Mouse (Mus musculus) heart, adult 2 months (tissue): ENCODE measurements around the gene Appl1. TPM values are rescaled to one million over a fixed set of nuclear protein-coding genes. Genes with fewer than 3 reads are reported as not detected.
A peak's percentile ranks its signal among the peaks of the same experiment; 100 is the strongest.

Experiments
- DNase-seq, 2 experiments: peaks; one replicate each; pipeline ENCODE4 v3.0.0; 2021
- H3K27ac ChIP-seq: fragments of 200-600 bp; 2 replicates; pipeline ENCODE4 v1.8.1; 2022
- H3K27me3 ChIP-seq: fragments of 200-500 bp; 2 replicates; pipeline ENCODE4 v1.6.1; 2012; ENCODE audit warnings: mild to moderate bottlenecking, low read length, inconsistent platforms, mixed read lengths; ENCODE audit not compliant: control insufficient read depth, insufficient read depth
- H3K36me3 ChIP-seq: fragments of 200-500 bp; 2 replicates; pipeline ENCODE4 v1.6.1; 2012; ENCODE audit warnings: low read length, inconsistent platforms; ENCODE audit not compliant: control insufficient read depth, insufficient read depth
- H3K4me1 ChIP-seq: fragments of 200-500 bp; 2 replicates; pipeline ENCODE4 v1.6.1; 2011; ENCODE audit warnings: low read length; ENCODE audit not compliant: control insufficient read depth, insufficient read depth
- H3K4me3 ChIP-seq: fragments of 200-600 bp; 2 replicates; pipeline ENCODE4 v1.8.1; 2022
- H3K79me2 ChIP-seq: fragments of 200-500 bp; replicated peaks from 2 replicates; pipeline ENCODE4 v1.6.1; 2012; ENCODE audit warnings: mild to moderate bottlenecking, inconsistent platforms, low read length, moderate library complexity, mixed read lengths; ENCODE audit not compliant: control insufficient read depth, insufficient read depth
- H3K9ac ChIP-seq: fragments of 200-500 bp; 2 replicates; pipeline ENCODE4 v1.6.1; 2012; ENCODE audit warnings: low read depth, mild to moderate bottlenecking, control low read depth, inconsistent platforms, low read length, mixed read lengths
- CTCF ChIP-seq: fragments of 200-600 bp; IDR thresholded peaks from 2 replicates; pipeline ENCODE4 v1.8.1; 2022; ENCODE audit warnings: antibody characterized with exemption, mild to moderate bottlenecking, moderate library complexity
- EP300 ChIP-seq: fragments of 200-500 bp; IDR thresholded peaks from 2 replicates; pipeline ENCODE4 v1.6.1; 2011; ENCODE audit warnings: low read depth, low read length, control low read depth; ENCODE audit not compliant: insufficient read depth
- POLR2A ChIP-seq: fragments of 200-500 bp; IDR thresholded peaks from 2 replicates; pipeline ENCODE4 v1.6.1; 2011; ENCODE audit warnings: mild to moderate bottlenecking, low read depth, low read length, control low read depth; ENCODE audit not compliant: insufficient read depth
- WGBS: fragments of 180-500 bp; shearing (Covaris S2); methylation state at CpG from one replicate; pipeline ENCODE4 v1.1.7; 2018; 5-methylcytosine and 5-hydroxymethylcytosine counted together
- intact Hi-C: fragments of 180-260 bp; cut with DNase I; formaldehyde crosslinking; loops from one replicate; pipeline ENCODE4 v1.15.1; 2025
- polyA plus RNA-seq: library from polyadenylated mRNA; depleted of rRNA; stranded (reverse); fragments of >200 nt; gene quantifications from 2 replicates; pipeline ENCODE4 v1.2.3, GENCODE M21; 2012
- total RNA-seq, 2 experiments: library from RNA; stranded (reverse); gene quantifications; 2 replicates each; pipeline ENCODE4 v1.2.3; 2021

The Appl1 gene
- total and polyA plus RNA-seq, 3 experiments, result 3.6 to 19.5 (median 18.9) TPM

GRCm38 (mm10) chr14:26988694-26989093 lies 17.7 kb upstream of the Appl1 start:
- WGBS, result 63% methylated on average over 2 of the region's 2 CpGs
- TF ChIP-seq EP300, result no peak
- peak; percentile 72 for TF ChIP-seq CTCF
- TF ChIP-seq POLR2A, result no peak
- no peak for DNase-seq
- Histone ChIP-seq H3K9ac (no peak overlapping the region), H3K27me3 (no peaks in the 10 kb centered on the region), H3K4me1 (no peaks in the 10 kb centered on the region; the same call in 1 of the 2 replicates), H3K27ac (no peak overlapping the region), H3K79me2 (no peaks in the 10 kb centered on the region), H3K36me3 (no peaks in the 10 kb centered on the region; the same call in 1 of the 2 replicates), H3K4me3 (no peak overlapping the region)
- intact Hi-C loops, result no loop called here

GRCm38 (mm10) chr14:26982150-26982530 lies 11.1 kb upstream of the Appl1 start:
- Histone ChIP-seq H3K9ac (no peak overlapping the region), H3K4me1 (no peaks in the 10 kb centered on the region), H3K79me2 (no peaks in the 10 kb centered on the region), H3K27me3 (no peaks in the 10 kb centered on the region), H3K36me3 (no peaks in the 10 kb centered on the region), H3K27ac (no peak overlapping the region), H3K4me3 (no peak overlapping the region)
- no peak for TF ChIP-seq EP300
- no peak for TF ChIP-seq CTCF
- no peak for TF ChIP-seq POLR2A
- intact Hi-C loops, result no loop called here
- 65% methylated on average over 5 of the region's 5 CpGs for WGBS
- DNase-seq, result no peak

- TF ChIP-seq POLR2A (no peak), CTCF (peak; percentile 55)
- H3K9ac ChIP-seq, result no peak overlapping the region
- 66% methylated on average over 5 of the region's 5 CpGs for WGBS
- no peak overlapping the region for H3K27ac ChIP-seq
- no peak for DNase-seq
- no peaks in the 10 kb centered on the region for H3K36me3 ChIP-seq
- intact Hi-C loops, result no loop called here
- H3K79me2 ChIP-seq, result no peaks in the 10 kb centered on the region
- no peak overlapping the region for H3K4me3 ChIP-seq
- no peaks in the 10 kb centered on the region for H3K4me1 ChIP-seq
- no peaks in the 10 kb centered on the region for H3K27me3 ChIP-seq
Measured at GRCm38 (mm10) chr14:26981494-26982149, 10.6 kb upstream of the Appl1 start.

- intact Hi-C loops, result no loop called here
Measured at GRCm38 (mm10) chr14:26981021-26981420, 10.0 kb upstream of the Appl1 start.

GRCm38 (mm10) chr14:26979808-26980207 lies 8.8 kb upstream of the Appl1 start:
- 91% methylated on average over 3 of the region's 3 CpGs for WGBS
- DNase-seq, result no peak
- H3K9ac ChIP-seq, result no peak overlapping the region
- H3K4me1 ChIP-seq, result no peaks in the 10 kb centered on the region
- H3K27ac ChIP-seq, result no peak overlapping the region
- intact Hi-C loops, result loop anchor here (10.0 kb wide), 1 partner anchor 445 kb away; the partner anchor contains the start of gene Fam208a
- TF ChIP-seq CTCF (no peak), EP300 (no peak), POLR2A (no peak)
- no peaks in the 10 kb centered on the region for H3K27me3 ChIP-seq
- no peaks in the 10 kb centered on the region for H3K36me3 ChIP-seq
- no peak overlapping the region for H3K4me3 ChIP-seq
- H3K79me2 ChIP-seq, result no peaks in the 10 kb centered on the region

More at GRCm38 (mm10) chr14:26981021-26981420, 10.0 kb upstream of the Appl1 start:
- 95% methylated on average over 8 of the region's 8 CpGs for WGBS
- TF ChIP-seq CTCF (no peak), EP300 (no peak), POLR2A (no peak)
- no peak overlapping the region for H3K4me3 ChIP-seq
- no peak overlapping the region for H3K27ac ChIP-seq
- H3K27me3 ChIP-seq, result no peaks in the 10 kb centered on the region
- H3K79me2 ChIP-seq, result no peaks in the 10 kb centered on the region
- no peaks in the 10 kb centered on the region for H3K36me3 ChIP-seq
- DNase-seq, result no peak
- no peaks in the 10 kb centered on the region for H3K4me1 ChIP-seq
- H3K9ac ChIP-seq, result no peak overlapping the region

GRCm38 (mm10) chr14:26977500-26977899 lies 6.5 kb upstream of the Appl1 start:
- TF ChIP-seq POLR2A (no peak), CTCF (no peak), EP300 (no peak)
- H3K27ac ChIP-seq, result no peak overlapping the region
- H3K36me3 ChIP-seq, result no peaks in the 10 kb centered on the region
- H3K79me2 ChIP-seq, result no peaks in the 10 kb centered on the region
- no peaks in the 10 kb centered on the region for H3K4me1 ChIP-seq
- WGBS, result 61% methylated on average over 2 of the region's 2 CpGs
- intact Hi-C loops, result loop anchor here (10.0 kb wide), 1 partner anchor 447 kb away; the partner anchor contains the start of gene Fam208a
- no peak overlapping the region for H3K4me3 ChIP-seq
- no peak for DNase-seq
- no peaks in the 10 kb centered on the region for H3K27me3 ChIP-seq
- no peak overlapping the region for H3K9ac ChIP-seq
